In the genomic region with DNA sequence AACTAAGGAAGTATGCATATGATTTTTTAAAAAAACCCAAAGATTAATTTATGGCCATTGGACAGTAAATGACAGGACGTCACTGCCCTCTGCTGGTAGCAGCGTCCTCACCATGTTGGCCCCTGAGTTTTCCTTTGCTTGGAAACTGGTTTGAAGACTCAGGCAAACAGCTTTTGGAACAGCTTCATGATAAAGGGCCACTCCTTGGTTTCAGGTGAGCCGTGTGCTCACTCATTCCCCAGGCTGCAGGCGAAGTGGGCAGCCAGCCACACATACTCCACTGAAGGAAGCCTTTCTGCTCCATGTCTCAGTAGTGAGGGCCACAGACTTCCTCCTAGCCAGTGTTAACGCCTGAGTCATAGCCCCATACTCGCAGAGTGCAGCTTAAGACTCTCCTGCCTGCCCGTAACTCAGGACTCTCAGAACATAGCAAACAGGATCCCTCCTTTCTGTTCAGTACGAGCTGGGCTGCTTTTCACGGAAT, we compare ENCODE assay signal across 8 mouse cellular contexts.
DNase-seq lines count a peak whose midpoint lies in the region; ATAC-seq and TF ChIP-seq lines count a peak whose summit lies in the region.
"Had no signal": no experiment of that assay in that cellular context is flagged by ENCODE, and none has a peak within 500 bp of the region (broad histone marks: within the 10 kb centered on the region; RNA-seq: fewer than 3 reads in every experiment).

No protein-coding gene starts in this region.

- peak; percentile 68 to 94 (median 86) for TF ChIP-seq CTCF in MEL (IDR thresholded peaks at IDR 0.05 in 2 of 3, conservative IDR thresholded peaks at IDR 0.05 in 1 of 3; ENCODE audit: control insufficient read depth in 1 of 3, insufficient read depth in 1 of 3, low read depth in 2 of 3, low read length in 3 of 3, poor library complexity in 1 of 3, severe bottlenecking in 1 of 3)

- no peak for TF ChIP-seq EP300 in MEL (IDR thresholded peaks at IDR 0.05; ENCODE audit: low read depth in 1 of 2, low read length in 2 of 2)

- H3K4me3 ChIP-seq in MEL (ENCODE audit: control insufficient read depth in 1 of 2, insufficient read depth in 1 of 2, low read depth in 2 of 2, low read length in 2 of 2) = no peak overlapping the region
- H3K4me3 ChIP-seq in liver, embryonic 15.5 days (replicated peaks) = no peak overlapping the region

- 0 out of 4 replicates have a peak, but pooled peaks cover 0 to 2% of the 10 kb centered on the region in 2 experiments for H3K27me3 ChIP-seq in MEL (ENCODE audit: control insufficient read depth in 1 of 2, insufficient read depth in 2 of 2, low read length in 2 of 2)
- peaks cover 40% of the 10 kb centered on the region for H3K27me3 ChIP-seq in liver, embryonic 15.5 days

- 19% methylated on average over 9 of the region's 9 CpGs for WGBS in liver, embryonic 15.5 days (ENCODE audit: insufficient replicate concordance)

- TF ChIP-seq RAD21 in MEL (IDR thresholded peaks at IDR 0.05; ENCODE audit: low read depth, low read length) = peak; percentile 93

- no peaks in the 10 kb centered on the region for H3K79me2 ChIP-seq in MEL (ENCODE audit: control insufficient read depth, insufficient read depth, low read length, poor library complexity)

- peak; percentile 80 for DNase-seq in CD4-positive helper T cell, adult 2 months (ENCODE audit: low read depth, low spot score)
- DNase-seq in MEL (ENCODE audit: low read depth, low spot score) = peak; percentile 76
- DNase-seq in cerebellum, adult 9-10 months = peak; percentile 35
- peak; percentile 61 for DNase-seq in gastrocnemius, postnatal 14 days
- peak; percentile 46 to 88 for DNase-seq in kidney, postnatal 36 days
- peak; percentile 69 for DNase-seq in right cerebral cortex, postnatal 25 days

- no peak overlapping the region for H3K9ac ChIP-seq in MEL (ENCODE audit: control insufficient read depth, low read depth, low read length, poor library complexity, severe bottlenecking)
- H3K9ac ChIP-seq in liver, embryonic 15.5 days = no peak overlapping the region

- no peaks in the 10 kb centered on the region for H3K9me3 ChIP-seq in MEL (replicated peaks; ENCODE audit: insufficient read depth, low read length)
- H3K9me3 ChIP-seq in liver, embryonic 15.5 days (replicated peaks) = no peaks in the 10 kb centered on the region

- no peak overlapping the region for H3K27ac ChIP-seq in MEL (ENCODE audit: control insufficient read depth, low read depth, low read length)
- H3K27ac ChIP-seq in liver, embryonic 15.5 days (replicated peaks) = no peak overlapping the region
- H3K27ac ChIP-seq: macrophage had no signal

- TF ChIP-seq POLR2A in MEL (IDR thresholded peaks at IDR 0.05; ENCODE audit: control insufficient read depth in 1 of 2, insufficient read depth in 1 of 2, low read depth in 1 of 2, low read length in 2 of 2, poor library complexity in 1 of 2) = no peak

- intact Hi-C loops in gastrocnemius, postnatal 14 days (cut with DNase I; ENCODE audit: low total_unique reads) = loop anchor here (2.0 kb wide), 2 partner anchors 35 to 211 kb away; no protein-coding TSS in a partner anchor

- H3K4me2 ChIP-seq in liver, embryonic 15.5 days = no peak overlapping the region

- no peaks in the 10 kb centered on the region for H3K4me1 ChIP-seq in MEL (ENCODE audit: control insufficient read depth in 1 of 2, insufficient read depth in 2 of 2, low read length in 2 of 2)
- H3K4me1 ChIP-seq in liver, embryonic 15.5 days (replicated peaks) = peaks cover 8% of the 10 kb centered on the region

- no peaks in the 10 kb centered on the region for H3K36me3 ChIP-seq in MEL (ENCODE audit: control insufficient read depth in 1 of 2, insufficient read depth in 2 of 2, low read length in 2 of 2)
- no peaks in the 10 kb centered on the region for H3K36me3 ChIP-seq in liver, embryonic 15.5 days (replicated peaks)

- peak; percentile 56; the same call in 1 of the 2 replicates for ATAC-seq in liver, embryonic 15.5 days (ENCODE audit: insufficient read depth)

TF ChIP-seq in MEL, 35 proteins besides CTCF, POLR2A, EP300 and RAD21:
- peak; percentile 86 for TF ChIP-seq ZNF384 (IDR thresholded peaks at IDR 0.05; ENCODE audit: low read depth, low read length)
- TF ChIP-seq MXI1 (IDR thresholded peaks at IDR 0.05; ENCODE audit: low read depth, low read length) = no peak
- peak; percentile 93 for TF ChIP-seq SMC3 (IDR thresholded peaks at IDR 0.05; ENCODE audit: low read depth, low read length)
- TF ChIP-seq ZC3H11A (IDR thresholded peaks at IDR 0.05; ENCODE audit: low read depth, low read length) = peak; percentile 91
TF ChIP-seq in MEL: peak in this region for 3.
